Mouse (Mus musculus) MEL (cell line): ENCODE measurements around the gene Tarbp2. TPM values are rescaled to one million over a fixed set of nuclear protein-coding genes. Genes with fewer than 3 reads are reported as not detected.

ENCODE experiments used
- DNase-seq: peaks from one replicate; pipeline ENCODE4 v3.0.0; 2011; ENCODE audit warnings: low read depth, low spot score
- H3K27ac ChIP-seq: 2 replicates; pipeline ENCODE4 v1.5.1; 2012; ENCODE audit warnings: low read depth, mild to moderate bottlenecking, control low read depth, low read length, moderate library complexity; ENCODE audit not compliant: control insufficient read depth
- H3K27me3 ChIP-seq, 2 experiments: fragments of 150-350 bp in 1 of 2; sonication (generic) in 1 of 2; 2 replicates each; pipeline ENCODE4 v1.6.1; 2012; ENCODE audit warnings: low read length in 2 of 2, mild to moderate bottlenecking in 2 of 2, improper control_type of control experiment in 1 of 2, moderate library complexity in 1 of 2; ENCODE audit not compliant: insufficient read depth in 2 of 2, control insufficient read depth in 1 of 2
- H3K36me3 ChIP-seq, 2 experiments: 2 replicates each; pipeline ENCODE4 v1.6.1; 2012 to 2014; ENCODE audit warnings: low read length in 2 of 2, improper control_type of control experiment in 1 of 2, inconsistent platforms in 1 of 2, mild to moderate bottlenecking in 1 of 2; ENCODE audit not compliant: insufficient read depth in 2 of 2, control insufficient read depth in 1 of 2
- H3K4me1 ChIP-seq, 2 experiments: fragments of 150-350 bp in 1 of 2; sonication (generic) in 1 of 2; 2 replicates each; pipeline ENCODE4 v1.6.1; 2012; ENCODE audit warnings: low read length in 2 of 2, improper control_type of control experiment in 1 of 2, mild to moderate bottlenecking in 1 of 2; ENCODE audit not compliant: insufficient read depth in 2 of 2, control insufficient read depth in 1 of 2
- H3K4me3 ChIP-seq, 2 experiments: fragments of 150-350 bp in 1 of 2; sonication (generic) in 1 of 2; 2 replicates each; pipeline ENCODE4 v1.5.1; 2012; ENCODE audit warnings: low read depth in 2 of 2, low read length in 2 of 2, mild to moderate bottlenecking in 2 of 2, moderate library complexity in 2 of 2, control low read depth in 1 of 2, improper control_type of control experiment in 1 of 2; ENCODE audit not compliant: control insufficient read depth in 1 of 2, insufficient read depth in 1 of 2
- H3K79me2 ChIP-seq: 2 replicates; pipeline ENCODE4 v1.6.1; 2012; ENCODE audit warnings: mild to moderate bottlenecking, low read length, moderate library complexity; ENCODE audit not compliant: control insufficient read depth, poor library complexity, insufficient read depth
- H3K9ac ChIP-seq: 2 replicates; pipeline ENCODE4 v1.6.1; 2012; ENCODE audit warnings: low read depth, mild to moderate bottlenecking, control low read depth, low read length, moderate library complexity; ENCODE audit not compliant: control insufficient read depth, poor library complexity, severe bottlenecking
- H3K9me3 ChIP-seq: fragments of 150-350 bp; sonication (generic); replicated peaks from 2 replicates; pipeline ENCODE4 v1.6.1; 2012; ENCODE audit warnings: mild to moderate bottlenecking, low read length, improper control_type of control experiment, moderate library complexity; ENCODE audit not compliant: insufficient read depth
- BHLHE40 ChIP-seq: IDR thresholded peaks from 2 replicates; pipeline ENCODE4 v1.6.1; 2012; ENCODE audit warnings: low read depth, mild to moderate bottlenecking, inconsistent platforms, low read length, improper control_type of control experiment, borderline replicate concordance
- CHD1 ChIP-seq: IDR thresholded peaks from 2 replicates; pipeline ENCODE4 v1.6.1; 2012; ENCODE audit warnings: low read depth, mild to moderate bottlenecking, inconsistent platforms, low read length, improper control_type of control experiment
- CHD2 ChIP-seq: IDR thresholded peaks from 2 replicates; pipeline ENCODE4 v1.6.1; 2011; ENCODE audit warnings: low read length, improper control_type of control experiment
- CTCF ChIP-seq, 3 experiments: IDR thresholded peaks in 2 of 3; conservative IDR thresholded peaks in 1 of 3; 2 replicates each; pipeline ENCODE4 v1.5.1; 2011 to 2012; ENCODE audit warnings: low read length in 3 of 3, low read depth in 2 of 3, mild to moderate bottlenecking in 2 of 3, improper control_type of control experiment in 1 of 3, inconsistent platforms in 1 of 3, mixed read lengths in 1 of 3, moderate library complexity in 1 of 3; ENCODE audit not compliant: control insufficient read depth in 1 of 3, insufficient read depth in 1 of 3, poor library complexity in 1 of 3, severe bottlenecking in 1 of 3
- EP300 ChIP-seq, 2 experiments: IDR thresholded peaks; 2 replicates each; pipeline ENCODE4 v1.6.1; 2011; ENCODE audit warnings: improper control_type of control experiment in 2 of 2, low read length in 2 of 2, low read depth in 1 of 2, mild to moderate bottlenecking in 1 of 2
- ETS1 ChIP-seq: IDR thresholded peaks from 2 replicates; pipeline ENCODE4 v1.6.1; 2012; ENCODE audit warnings: low read depth, mild to moderate bottlenecking, inconsistent platforms, low read length, improper control_type of control experiment, moderate library complexity
- GABPA ChIP-seq: IDR thresholded peaks from 2 replicates; pipeline ENCODE4 v1.6.1; 2012; ENCODE audit warnings: low read depth, mild to moderate bottlenecking, inconsistent platforms, low read length, improper control_type of control experiment, moderate library complexity
- GATA1 ChIP-seq: IDR thresholded peaks from 2 replicates; pipeline ENCODE4 v1.6.1; 2011; ENCODE audit warnings: low read depth, low read length, improper control_type of control experiment
- HCFC1 ChIP-seq: IDR thresholded peaks from 2 replicates; pipeline ENCODE4 v1.6.1; 2012; ENCODE audit warnings: low read depth, mild to moderate bottlenecking, inconsistent platforms, low read length, improper control_type of control experiment, moderate library complexity
- KAT2A ChIP-seq: conservative IDR thresholded peaks from 2 replicates; pipeline ENCODE4 v1.6.1; 2012; ENCODE audit warnings: low read depth, low read length, improper control_type of control experiment, inconsistent platforms
- MAFK ChIP-seq: IDR thresholded peaks from 2 replicates; pipeline ENCODE4 v1.6.1; 2011; ENCODE audit warnings: low read depth, mild to moderate bottlenecking, low read length, improper control_type of control experiment, borderline replicate concordance
- MAX ChIP-seq: IDR thresholded peaks from 2 replicates; pipeline ENCODE4 v1.6.1; 2011; ENCODE audit warnings: low read length, improper control_type of control experiment
- MAZ ChIP-seq: IDR thresholded peaks from 2 replicates; pipeline ENCODE4 v1.6.1; 2012; ENCODE audit warnings: low read depth, mild to moderate bottlenecking, inconsistent platforms, low read length, improper control_type of control experiment
- MEF2A ChIP-seq: IDR thresholded peaks from 2 replicates; pipeline ENCODE4 v1.6.1; 2014; ENCODE audit warnings: low read depth, mild to moderate bottlenecking, inconsistent platforms, low read length, improper control_type of control experiment; ENCODE audit not compliant: poor library complexity, insufficient replicate concordance, severe bottlenecking; ENCODE audit errors: extremely low read depth
- MXI1 ChIP-seq: IDR thresholded peaks from 2 replicates; pipeline ENCODE4 v1.6.1; 2011; ENCODE audit warnings: mild to moderate bottlenecking, low read depth, low read length, improper control_type of control experiment
- MYB ChIP-seq: IDR thresholded peaks from 2 replicates; pipeline ENCODE4 v1.6.1; 2011; ENCODE audit warnings: mild to moderate bottlenecking, low read depth, low read length, improper control_type of control experiment
- POLR2A ChIP-seq, 2 experiments: IDR thresholded peaks; 2 replicates each; pipeline ENCODE4 v1.6.1; 2011 to 2012; ENCODE audit warnings: low read length in 2 of 2, mild to moderate bottlenecking in 2 of 2, control low read depth in 1 of 2, improper control_type of control experiment in 1 of 2, low read depth in 1 of 2, moderate library complexity in 1 of 2; ENCODE audit not compliant: control insufficient read depth in 1 of 2, insufficient read depth in 1 of 2, poor library complexity in 1 of 2
- POLR2AphosphoS5 ChIP-seq: IDR thresholded peaks from 2 replicates; pipeline ENCODE4 v1.6.1; 2012; ENCODE audit warnings: low read depth, borderline replicate concordance, mild to moderate bottlenecking, inconsistent platforms, low read length, moderate library complexity, mixed read lengths
- RAD21 ChIP-seq: IDR thresholded peaks from 2 replicates; pipeline ENCODE4 v1.6.1; 2011; ENCODE audit warnings: mild to moderate bottlenecking, low read depth, low read length, improper control_type of control experiment
- SMC3 ChIP-seq: IDR thresholded peaks from 2 replicates; pipeline ENCODE4 v1.6.1; 2011; ENCODE audit warnings: low read depth, low read length, improper control_type of control experiment
- TAL1 ChIP-seq: IDR thresholded peaks from 2 replicates; pipeline ENCODE4 v1.6.1; 2012; ENCODE audit warnings: mild to moderate bottlenecking, inconsistent platforms, low read length, moderate library complexity, mixed read lengths
- USF2 ChIP-seq, 2 experiments: IDR thresholded peaks; 2 replicates each; pipeline ENCODE4 v1.6.1; 2011 to 2012; ENCODE audit warnings: improper control_type of control experiment in 2 of 2, low read length in 2 of 2, borderline replicate concordance in 1 of 2, inconsistent platforms in 1 of 2, low read depth in 1 of 2, mild to moderate bottlenecking in 1 of 2; ENCODE audit not compliant: insufficient read depth in 1 of 2
- ZC3H11A ChIP-seq: IDR thresholded peaks from 2 replicates; pipeline ENCODE4 v1.6.1; 2012; ENCODE audit warnings: low read depth, mild to moderate bottlenecking, inconsistent platforms, low read length, improper control_type of control experiment
- ZMIZ1 ChIP-seq: IDR thresholded peaks from 2 replicates; pipeline ENCODE4 v1.6.1; 2012; ENCODE audit warnings: low read depth, mild to moderate bottlenecking, inconsistent platforms, low read length, improper control_type of control experiment, moderate library complexity
- ZNF384 ChIP-seq: IDR thresholded peaks from 2 replicates; pipeline ENCODE4 v1.6.1; 2012; ENCODE audit warnings: low read depth, mild to moderate bottlenecking, inconsistent platforms, low read length, improper control_type of control experiment
- polyA plus RNA-seq, 2 experiments: library from polyadenylated mRNA; stranded (reverse) in 1 of 2; unstranded in 1 of 2; fragments of >175 nt in 1 of 2; fragments of >200 nt in 1 of 2; gene quantifications; 2 replicates each; pipeline versions ENCODE4 v1.2.1 to v1.2.4; 2012; ENCODE audit warnings: low replicate concordance in 2 of 2, low read depth in 1 of 2; ENCODE audit not compliant: insufficient read length in 2 of 2, insufficient read depth in 1 of 2, missing spikeins in 1 of 2
- total RNA-seq: library from RNA; depleted of rRNA; stranded (reverse); fragments of 300-350 nt; gene quantifications from 2 replicates; pipeline ENCODE4 v1.2.3, GENCODE M21; 2012

The Tarbp2 gene
- total and polyA plus RNA-seq, 3 experiments, result 155 to 182 TPM; not detected in 1

GRCm38 (mm10) chr15:102527936-102528335 lies 9.9 kb downstream of the Tarbp2 start:
- peak; percentile 65 for DNase-seq
- no peaks in the 10 kb centered on the region for H3K27me3 ChIP-seq
- H3K4me1 ChIP-seq, result no peaks in the 10 kb centered on the region
- no peak overlapping the region for H3K27ac ChIP-seq
- H3K4me3 ChIP-seq, result no peak overlapping the region
- no peak overlapping the region for H3K9ac ChIP-seq
- H3K36me3 ChIP-seq, result peaks cover 0 to 12% of the 10 kb centered on the region in 2 experiments; a peak in 2 of 4 replicates
- TF ChIP-seq RAD21 (peak; percentile 66), SMC3 (peak; percentile 46), HCFC1 (no peak), KAT2A (no peak), USF2 (IDR thresholded peaks at IDR 0.05; ENCODE audit: borderline replicate concordance in 1 of 2, insufficient read depth in 1 of 2, low read depth in 1 of 2, low read length in 2 of 2) (no peak), CTCF (IDR thresholded peaks at IDR 0.05 in 2 of 3, conservative IDR thresholded peaks at IDR 0.05 in 1 of 3; ENCODE audit: control insufficient read depth in 1 of 3, insufficient read depth in 1 of 3, low read depth in 2 of 3, low read length in 3 of 3, poor library complexity in 1 of 3, severe bottlenecking in 1 of 3) (peak; percentile 73 to 81 (median 73)), GATA1 (no peak), ZNF384 (peak; percentile 53), ZC3H11A (0 out of 2 replicates have a peak, but pooled peaks have one; percentile 34), CHD1 (no peak)
- H3K9me3 ChIP-seq, result no peaks in the 10 kb centered on the region
- H3K79me2 ChIP-seq, result no peaks in the 10 kb centered on the region

GRCm38 (mm10) chr15:102528396-102528795 lies 10.4 kb downstream of the Tarbp2 start:
- Histone ChIP-seq H3K36me3 (peaks cover 0 to 14% of the 10 kb centered on the region in 2 experiments; a peak in 2 of 4 replicates), H3K79me2 (no peaks in the 10 kb centered on the region), H3K9me3 (no peaks in the 10 kb centered on the region), H3K4me1 (no peaks in the 10 kb centered on the region), H3K9ac (no peak overlapping the region), H3K4me3 (no peak overlapping the region), H3K27ac (no peak overlapping the region), H3K27me3 (no peaks in the 10 kb centered on the region)
- DNase-seq, result no peak
- TF ChIP-seq MYB (no peak), EP300 (IDR thresholded peaks at IDR 0.05; ENCODE audit: low read depth in 1 of 2, low read length in 2 of 2) (no peak), MAFK (no peak), CHD1 (no peak), SMC3 (no peak), POLR2AphosphoS5 (no peak), ZMIZ1 (no peak), GABPA (no peak), MXI1 (no peak), TAL1 (no peak), CHD2 (no peak), POLR2A (IDR thresholded peaks at IDR 0.05; ENCODE audit: control insufficient read depth in 1 of 2, insufficient read depth in 1 of 2, low read depth in 1 of 2, low read length in 2 of 2, poor library complexity in 1 of 2) (no peak), MEF2A (no peak), MAX (no peak), ETS1 (no peak), BHLHE40 (no peak), MAZ (no peak), ZC3H11A (no peak)
